Mouse (Mus musculus) layer of hippocampus, adult 9-11 months (tissue): ENCODE data around the gene Calcb.
A peak's percentile ranks its signal among the peaks of the same experiment; 100 is the strongest.
"Not testable (repeated sequence)": the region's sequence is repeated elsewhere in the genome, so short reads cannot be mapped to it uniquely, and the experiment has no call there.

Experiments used
- DNase-seq: peaks from one replicate; pipeline ENCODE4 v3.0.0; 2022

The Calcb gene

GRCm38 (mm10) chr7:114718300-114718699, at the start of gene Calcb:
Calcb (plus strand) TSS chr7:114718643.
- no peak for DNase-seq

- DNase-seq = no peak
These were observed 47.0 kb upstream of the Calcb start for GRCm38 (mm10) chr7:114671405-114671804.

- DNase-seq = peak; percentile 5
These were observed 45.7 kb upstream of the Calcb start for GRCm38 (mm10) chr7:114672697-114673096.

- no peak for DNase-seq
These were observed 26.1 kb upstream of the Calcb start for GRCm38 (mm10) chr7:114692339-114692738.

- no peak for DNase-seq
These were observed 17.6 kb upstream of the Calcb start for GRCm38 (mm10) chr7:114700871-114701270.

GRCm38 (mm10) chr7:114706716-114707115, 11.7 kb upstream of the Calcb start:
- no peak for DNase-seq

- no peak for DNase-seq
These were observed 11.0 kb upstream of the Calcb start for GRCm38 (mm10) chr7:114707398-114707797.

GRCm38 (mm10) chr7:114710419-114710818, 8.0 kb upstream of the Calcb start:
- no peak for DNase-seq

GRCm38 (mm10) chr7:114712523-114712922, 5.9 kb upstream of the Calcb start:
- DNase-seq = no peak

GRCm38 (mm10) chr7:114719381-114720131, 1.1 kb downstream of the Calcb start:
- DNase-seq = no peak

GRCm38 (mm10) chr7:114729696-114730095, 11.3 kb downstream of the Calcb start:
- DNase-seq = not testable (repeated sequence)

GRCm38 (mm10) chr7:114731175-114731574, 12.7 kb downstream of the Calcb start:
- no peak for DNase-seq

GRCm38 (mm10) chr7:114731700-114732099, 13.3 kb downstream of the Calcb start:
- not testable (repeated sequence) for DNase-seq

GRCm38 (mm10) chr7:114736256-114736655, 17.8 kb downstream of the Calcb start:
- no peak for DNase-seq

GRCm38 (mm10) chr7:114738166-114738565, 19.7 kb downstream of the Calcb start:
- no peak for DNase-seq

- no peak for DNase-seq
These were observed 22.1 kb downstream of the Calcb start for GRCm38 (mm10) chr7:114740360-114741165.

GRCm38 (mm10) chr7:114743022-114743780, 24.8 kb downstream of the Calcb start, which contains the start of gene Insc:
Insc (plus strand) TSS chr7:114743694.
- DNase-seq = no peak

- no peak for DNase-seq
These were observed 26.3 kb downstream of the Calcb start for GRCm38 (mm10) chr7:114744639-114745245.

- peak; percentile 39 for DNase-seq
These were observed 27.2 kb downstream of the Calcb start for GRCm38 (mm10) chr7:114745481-114746271.

- peak; percentile 84 for DNase-seq
These were observed 29.2 kb downstream of the Calcb start for GRCm38 (mm10) chr7:114747596-114747995.

- DNase-seq = no peak
These were observed 29.8 kb downstream of the Calcb start for GRCm38 (mm10) chr7:114748239-114748638.

GRCm38 (mm10) chr7:114753471-114753870, 35.0 kb downstream of the Calcb start:
- DNase-seq = no peak
